Mouse (Mus musculus) bone marrow, adult 2 months (tissue): Measurements from ENCODE around the gene Slc15a5. TPM values are rescaled to one million over a fixed set of nuclear protein-coding genes. Genes with fewer than 3 reads are reported as not detected.

Source experiments
- H3K27ac ChIP-seq: fragments of 200-500 bp; 2 replicates; pipeline ENCODE4 v1.5.1; 2012; ENCODE audit warnings: low read depth, mild to moderate bottlenecking, control low read depth, inconsistent platforms, low read length; ENCODE audit not compliant: control insufficient read depth, poor library complexity, insufficient read depth
- H3K4me1 ChIP-seq: fragments of 200-500 bp; 2 replicates; pipeline ENCODE4 v1.6.1; 2011; ENCODE audit warnings: low read length; ENCODE audit not compliant: control insufficient read depth, insufficient read depth
- H3K4me3 ChIP-seq: fragments of 200-500 bp; replicated peaks from 2 replicates; pipeline ENCODE3; 2011; ENCODE audit warnings: mild to moderate bottlenecking, low read depth, low read length, control low read depth; ENCODE audit not compliant: control insufficient read depth
- CTCF ChIP-seq: fragments of 200-500 bp; IDR thresholded peaks from 2 replicates; pipeline ENCODE4 v1.5.1; 2011; ENCODE audit warnings: low read length, control low read depth; ENCODE audit not compliant: control insufficient read depth, insufficient read depth
- POLR2A ChIP-seq: fragments of 200-500 bp; IDR thresholded peaks from 2 replicates; pipeline ENCODE4 v1.6.1; 2011; ENCODE audit warnings: low read depth, mild to moderate bottlenecking, control low read depth, low read length, borderline replicate concordance; ENCODE audit not compliant: control insufficient read depth
- WGBS: fragments of 180-500 bp; shearing (Covaris S2); methylation state at CpG from one replicate; pipeline ENCODE4 v1.1.7; 2018; 5-methylcytosine and 5-hydroxymethylcytosine counted together
- polyA plus RNA-seq: library from polyadenylated mRNA; stranded (reverse); fragments of >200 nt; gene quantifications from 2 replicates; pipeline ENCODE4 v1.2.4, GENCODE M21; 2011; ENCODE audit warnings: low replicate concordance; ENCODE audit not compliant: missing spikeins, insufficient read depth, insufficient read length

The Slc15a5 gene
- polyA plus RNA-seq, 1 experiment = not detected

DNA sequence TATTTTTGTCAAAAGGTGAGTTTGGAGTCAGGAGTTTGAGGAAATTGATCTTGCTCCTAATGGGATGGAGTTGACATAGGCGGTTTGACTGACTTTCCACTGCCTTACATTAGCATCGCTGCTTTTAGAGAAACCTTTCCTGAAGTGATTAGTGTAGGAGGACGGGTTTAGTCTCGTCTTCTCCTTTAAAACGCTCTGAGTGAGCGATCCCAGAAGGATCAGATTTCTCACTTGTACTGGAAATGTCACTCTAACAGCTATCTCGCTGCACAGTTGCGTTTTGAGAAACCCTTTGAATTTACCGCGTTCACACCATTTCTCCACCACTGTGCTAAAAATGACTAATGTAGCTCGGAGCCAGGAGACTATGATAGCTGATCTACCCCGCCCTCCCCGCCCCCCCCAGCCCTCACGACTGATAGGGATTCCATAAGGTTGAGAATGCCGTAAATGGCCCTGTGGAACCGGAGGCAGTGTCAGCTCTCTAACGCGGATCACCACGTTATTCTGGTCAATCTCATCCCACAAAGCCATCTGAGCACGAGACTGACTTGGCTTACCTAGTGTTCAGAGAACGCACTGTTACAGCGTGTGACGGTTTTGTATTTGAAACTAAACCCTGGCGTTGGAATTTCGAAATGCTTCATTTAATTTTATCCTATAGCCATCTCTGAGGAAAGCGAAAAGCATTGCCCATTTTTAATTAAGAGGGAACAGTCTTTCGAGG is 73.0 kb downstream of the Slc15a5 start:
- 82% methylated on average over 27 of the region's 27 CpGs for WGBS
- TF ChIP-seq POLR2A = no peak
- no peak for TF ChIP-seq CTCF
- H3K4me1 ChIP-seq = no peaks in the 10 kb centered on the region
- H3K27ac ChIP-seq = no peak overlapping the region
- no peak overlapping the region for H3K4me3 ChIP-seq

DNA sequence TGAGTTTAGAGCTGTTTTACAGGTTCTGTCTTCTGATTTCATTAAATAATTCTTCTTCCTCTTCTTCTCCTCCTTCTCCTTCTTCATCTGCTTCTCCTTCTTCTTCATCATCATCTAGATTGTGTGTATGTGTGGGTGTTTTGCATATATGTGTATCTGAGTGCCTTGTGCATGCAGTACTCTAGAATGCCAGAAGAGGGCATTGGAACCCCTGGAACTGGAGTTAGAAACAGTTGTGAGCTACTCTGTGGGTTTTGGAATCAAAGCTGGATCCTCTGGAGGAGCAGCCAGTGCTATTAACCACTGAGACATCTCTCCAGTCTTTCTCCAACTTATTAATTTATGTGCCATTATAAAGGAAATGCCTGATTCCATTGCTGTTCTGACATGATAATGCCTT is 89.9 kb downstream of the Slc15a5 start:
- Histone ChIP-seq H3K4me1 (no peaks in the 10 kb centered on the region), H3K27ac (no peak overlapping the region), H3K4me3 (no peak overlapping the region)
- TF ChIP-seq CTCF (no peak), POLR2A (no peak)

DNA sequence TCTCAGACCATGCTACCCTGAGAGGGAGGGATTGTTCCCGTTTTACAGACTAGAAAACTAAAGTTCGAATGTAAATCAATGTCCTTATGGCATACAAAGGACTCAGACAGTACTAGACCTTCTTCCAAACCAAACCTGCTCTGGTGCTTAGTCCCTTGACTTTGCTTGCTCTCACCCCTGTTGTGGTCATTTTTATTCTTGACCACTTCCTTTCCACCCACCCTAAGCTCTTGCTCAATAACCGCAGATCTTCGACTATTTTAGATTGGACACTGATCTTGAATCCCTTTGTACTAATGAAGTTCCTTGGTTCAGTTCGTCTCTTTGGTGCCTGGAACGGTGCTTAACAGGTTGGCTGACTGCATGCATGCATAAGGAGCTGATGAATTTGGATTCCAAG is 94.5 kb downstream of the Slc15a5 start:
- 63% methylated on average over 6 of the region's 6 CpGs for WGBS
- Histone ChIP-seq H3K27ac (no peak overlapping the region), H3K4me1 (no peaks in the 10 kb centered on the region), H3K4me3 (no peak overlapping the region)
- TF ChIP-seq POLR2A = no peak
- TF ChIP-seq CTCF = no peak

DNA sequence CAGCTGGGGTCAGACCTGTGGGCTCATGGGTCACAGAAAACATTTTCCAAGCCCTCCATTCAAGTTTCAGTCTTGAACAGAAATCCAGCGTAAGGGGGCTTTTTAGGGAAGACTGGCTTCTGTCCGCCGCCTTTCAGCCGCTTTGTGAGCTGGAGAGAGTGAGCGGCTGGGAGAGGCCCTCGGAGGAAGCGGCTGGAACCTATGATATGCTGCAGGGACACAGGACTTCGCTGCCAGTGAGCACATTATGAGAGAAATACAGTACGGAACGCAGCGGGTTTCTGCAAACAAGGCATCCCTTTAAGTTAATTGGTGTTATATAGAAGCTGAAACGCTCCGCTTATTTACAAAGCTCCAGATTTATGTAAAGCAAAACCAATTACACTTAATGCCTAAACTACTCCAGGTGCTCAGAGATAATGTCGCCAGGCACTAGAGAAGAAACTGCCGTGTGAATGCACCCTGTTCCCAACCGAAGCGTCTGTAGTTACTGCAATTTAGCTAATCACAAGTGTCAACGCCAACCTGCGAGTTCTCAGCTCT is 97.5 kb downstream of the Slc15a5 start:
- no peaks in the 10 kb centered on the region for H3K4me1 ChIP-seq
- 81% methylated on average over 19 of the region's 19 CpGs for WGBS
- H3K27ac ChIP-seq = no peak overlapping the region
- no peak for TF ChIP-seq POLR2A
- no peak for TF ChIP-seq CTCF
- no peak overlapping the region for H3K4me3 ChIP-seq

DNA sequence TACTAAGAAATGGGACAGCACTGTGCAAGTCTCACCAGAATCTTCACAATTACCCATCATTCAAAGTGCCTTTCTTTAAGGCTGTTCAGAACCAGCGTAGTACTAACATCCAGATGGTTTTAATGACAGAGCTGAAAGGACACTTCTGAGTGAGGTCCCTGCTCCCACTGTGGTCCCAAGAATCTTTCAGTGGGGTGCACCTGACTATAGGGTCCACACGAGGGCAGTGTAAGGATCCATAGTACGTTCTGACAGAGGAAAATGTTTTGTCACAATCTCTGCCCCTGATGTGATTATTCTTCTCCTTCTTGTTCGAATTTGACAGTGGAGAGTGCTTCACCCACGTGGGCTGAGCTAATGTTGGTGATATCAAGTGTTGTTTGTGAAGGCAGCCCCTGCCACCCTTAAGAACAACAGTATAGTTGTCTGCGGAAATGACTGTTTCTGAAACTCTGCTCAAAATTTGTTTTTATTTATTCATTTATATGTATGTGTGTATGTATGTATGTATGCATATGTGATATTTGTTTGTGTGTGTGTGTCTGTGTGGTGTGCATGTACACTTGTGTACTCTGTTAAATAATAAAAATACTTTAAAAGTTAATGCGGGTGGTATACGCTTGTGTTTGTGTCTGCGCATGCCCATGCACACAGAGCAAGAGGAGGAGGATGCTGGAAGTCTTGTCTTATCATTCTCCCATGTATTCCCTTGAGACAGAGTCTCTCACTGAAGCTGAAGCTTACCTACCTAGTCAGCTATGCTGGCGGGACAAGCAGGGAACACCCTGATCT is 98.6 kb downstream of the Slc15a5 start:
- no peak for TF ChIP-seq POLR2A
- no peak for TF ChIP-seq CTCF
- no peak overlapping the region for H3K27ac ChIP-seq
- H3K4me1 ChIP-seq = no peaks in the 10 kb centered on the region
- 66% methylated on average over 10 of the region's 10 CpGs for WGBS
- H3K4me3 ChIP-seq = no peak overlapping the region

DNA sequence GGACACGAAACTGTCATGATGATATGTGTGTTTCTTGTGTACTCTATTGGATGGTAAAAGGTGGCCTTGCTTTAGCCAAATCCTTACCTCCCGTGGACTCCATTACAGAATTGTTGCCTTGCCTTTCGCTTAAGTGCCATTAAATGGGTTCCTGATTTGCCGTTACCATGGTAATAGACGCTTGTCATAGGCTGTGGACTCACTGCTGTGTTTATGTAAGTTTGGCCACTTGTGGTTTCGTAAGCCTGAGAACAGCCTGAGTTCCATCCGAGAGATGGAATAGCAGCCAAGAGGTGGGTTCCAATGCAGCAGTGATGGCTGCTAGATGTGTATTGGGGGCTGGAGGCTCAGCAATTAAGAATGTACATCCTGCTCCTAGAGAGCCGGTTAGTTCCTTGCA is 99.3 kb downstream of the Slc15a5 start:
- TF ChIP-seq POLR2A (no peak), CTCF (no peak)
- 72% methylated on average over 8 of the region's 8 CpGs for WGBS
- Histone ChIP-seq H3K27ac (no peak overlapping the region), H3K4me3 (no peak overlapping the region), H3K4me1 (no peaks in the 10 kb centered on the region)

DNA sequence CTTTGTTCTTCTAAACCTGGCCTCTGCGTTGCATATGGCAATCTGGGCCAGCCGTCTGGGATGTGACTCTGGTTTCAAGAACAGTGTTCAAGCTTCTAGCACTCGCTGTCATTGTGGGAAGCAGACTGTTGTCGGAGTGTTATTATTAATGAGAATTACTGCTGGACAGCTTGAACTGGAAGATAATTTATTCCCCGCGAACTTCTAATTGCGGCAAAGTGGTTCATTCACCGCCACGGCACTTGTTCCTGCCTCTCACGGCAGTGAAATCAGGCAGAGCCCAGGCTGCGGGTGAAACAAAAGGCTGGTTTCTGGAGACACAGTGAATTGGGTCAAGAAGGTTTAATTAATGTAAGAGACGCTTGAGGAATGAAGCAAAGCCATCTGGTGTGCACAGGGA is 99.9 kb downstream of the Slc15a5 start:
- Histone ChIP-seq H3K4me1 (no peaks in the 10 kb centered on the region), H3K4me3 (no peak overlapping the region), H3K27ac (no peak overlapping the region)
- 89% methylated on average over 12 of the region's 12 CpGs for WGBS
- TF ChIP-seq POLR2A (no peak), CTCF (no peak)

DNA sequence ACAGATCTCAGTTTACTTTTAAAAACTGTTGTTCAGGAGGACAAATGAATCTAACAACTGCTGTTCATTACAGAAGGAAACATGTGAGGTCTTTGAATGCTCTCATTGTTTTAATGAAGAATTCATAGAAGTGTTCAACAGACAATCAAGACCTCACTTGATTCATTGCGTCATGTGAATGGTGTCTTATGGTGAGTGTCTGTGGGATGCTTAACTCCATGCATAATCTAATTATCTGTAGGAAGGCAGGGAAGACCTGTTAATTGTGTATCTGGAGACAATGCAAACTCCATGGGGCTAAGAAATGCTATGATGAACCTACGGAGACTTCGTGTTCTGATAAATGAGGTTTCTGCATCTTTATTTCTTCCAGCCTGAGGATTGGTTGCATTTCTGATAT is 103.7 kb downstream of the Slc15a5 start:
- WGBS = 88% methylated on average over 3 of the region's 3 CpGs
- Histone ChIP-seq H3K27ac (no peak overlapping the region), H3K4me1 (no peaks in the 10 kb centered on the region), H3K4me3 (no peak overlapping the region)
- no peak for TF ChIP-seq POLR2A
- no peak for TF ChIP-seq CTCF
